Mouse (Mus musculus): ENCODE measurements at regions not wholly inside any gene's neighbourhood (a gene's known extent, or its start where the extent isn't known, plus 50 kb on each side); places are given as distances from the start of the nearest gene placed in this dataset.

DNA sequence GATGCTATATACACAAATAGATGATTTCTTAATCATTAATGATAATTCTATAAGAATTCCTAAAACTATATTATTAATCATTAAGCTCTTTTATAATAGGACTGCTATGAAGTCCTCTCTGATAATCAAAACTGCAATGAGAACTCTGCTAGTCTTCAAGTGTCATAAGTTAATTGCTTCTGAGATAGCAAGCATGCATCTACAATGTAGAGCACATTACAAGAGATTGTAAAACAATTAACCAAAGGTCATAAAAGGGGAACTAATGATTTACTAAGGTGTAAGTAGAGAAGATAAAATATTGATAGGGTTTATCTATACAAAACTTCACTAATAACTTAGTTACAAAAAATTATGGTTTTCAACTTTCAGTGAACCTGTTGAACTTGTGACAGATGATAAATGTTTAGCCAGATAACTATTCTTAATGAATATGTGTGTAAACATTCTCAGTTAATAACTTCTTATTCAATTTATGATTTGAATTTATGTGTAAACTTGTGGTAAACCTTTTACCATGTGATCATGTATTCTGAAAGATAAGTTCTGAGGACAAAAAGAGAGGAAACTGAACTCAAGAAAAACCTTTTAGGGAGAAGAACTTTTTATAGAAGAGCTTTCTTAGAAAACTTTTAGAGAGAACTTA is 284.8 kb downstream of the Plod2 start:
- TF ChIP-seq CTCF (IDR thresholded peaks at IDR 0.05; ENCODE audit: low read depth) (no peak), EP300 (optimal IDR thresholded peaks at IDR 0.05) (no peak)
